Mouse (Mus musculus) CH12.LX (cell line): ENCODE results near the gene Smyd3. TPM values are rescaled to one million over a fixed set of nuclear protein-coding genes. Genes with fewer than 3 reads are reported as not detected.

Source experiments
- DNase-seq: peaks from one replicate; pipeline ENCODE4 v3.0.0-alpha.2; 2013; ENCODE audit errors: extremely low read depth
- H3K27ac ChIP-seq: 2 replicates; pipeline ENCODE4 v1.5.1; 2012; ENCODE audit warnings: low read depth, mild to moderate bottlenecking, control low read depth, moderate library complexity; ENCODE audit not compliant: insufficient read depth
- H3K27me3 ChIP-seq: replicated peaks from 2 replicates; pipeline ENCODE3; 2012; ENCODE audit warnings: inconsistent platforms
- H3K36me3 ChIP-seq, 2 experiments: replicated peaks in 1 of 2; 2 replicates each; pipeline versions ENCODE3 to v1.6.1; 2012; ENCODE audit warnings: inconsistent platforms in 1 of 2, low read length in 1 of 2, mild to moderate bottlenecking in 1 of 2, mixed read lengths in 1 of 2, moderate library complexity in 1 of 2; ENCODE audit not compliant: control insufficient read depth in 1 of 2, insufficient read depth in 1 of 2
- H3K4me1 ChIP-seq, 2 experiments: 2 replicates each; pipeline ENCODE4 v1.6.1; 2012; ENCODE audit warnings: inconsistent platforms in 1 of 2, moderate library complexity in 1 of 2; ENCODE audit not compliant: insufficient read depth in 2 of 2, control insufficient read depth in 1 of 2
- H3K4me2 ChIP-seq: 2 replicates; pipeline ENCODE4 v1.6.1; 2012; ENCODE audit warnings: low read depth, mild to moderate bottlenecking, control low read depth; ENCODE audit not compliant: poor library complexity, insufficient read depth, severe bottlenecking
- H3K4me3 ChIP-seq, 3 experiments: fragments of 150-350 bp in 1 of 3; sonication (generic) in 1 of 3; replicated peaks in 1 of 3; 2 replicates each; pipeline versions ENCODE3 to v1.5.1; 2011 to 2012; ENCODE audit warnings: low read depth in 2 of 3, low read length in 2 of 3, mild to moderate bottlenecking in 2 of 3, moderate library complexity in 2 of 3, control low read depth in 1 of 3, improper control_type of control experiment in 1 of 3, inconsistent platforms in 1 of 3, mixed read lengths in 1 of 3; ENCODE audit not compliant: poor library complexity in 1 of 3
- H3K79me2 ChIP-seq: replicated peaks from 2 replicates; pipeline ENCODE4 v1.6.1; 2012; ENCODE audit warnings: mild to moderate bottlenecking, moderate library complexity; ENCODE audit not compliant: control insufficient read depth, poor library complexity, insufficient read depth, severe bottlenecking; ENCODE audit errors: extremely low read depth
- H3K9ac ChIP-seq: 2 replicates; pipeline ENCODE4 v1.6.1; 2012; ENCODE audit warnings: low read depth, mild to moderate bottlenecking, control low read depth, moderate library complexity; ENCODE audit not compliant: insufficient read depth
- H3K9me3 ChIP-seq: replicated peaks from 2 replicates; pipeline ENCODE3; 2012; ENCODE audit warnings: low read length, inconsistent platforms, mixed read lengths
- CHD1 ChIP-seq: IDR thresholded peaks from 2 replicates; pipeline ENCODE4 v1.6.1; 2012; ENCODE audit warnings: low read depth, low read length, improper control_type of control experiment, inconsistent platforms
- CTCF ChIP-seq, 2 experiments: IDR thresholded peaks in 1 of 2; conservative IDR thresholded peaks in 1 of 2; 2 replicates each; pipeline ENCODE4 v1.5.1; 2011 to 2012; ENCODE audit warnings: low read depth in 2 of 2, low read length in 2 of 2, improper control_type of control experiment in 1 of 2, inconsistent platforms in 1 of 2, mild to moderate bottlenecking in 1 of 2, moderate library complexity in 1 of 2
- ELF1 ChIP-seq: IDR thresholded peaks from 2 replicates; pipeline ENCODE4 v1.6.1; 2014; ENCODE audit warnings: low read depth, mild to moderate bottlenecking, inconsistent platforms, low read length, improper control_type of control experiment
- GABPA ChIP-seq: IDR thresholded peaks from 2 replicates; pipeline ENCODE4 v1.6.1; 2012; ENCODE audit warnings: low read depth, low read length, improper control_type of control experiment, inconsistent platforms; ENCODE audit not compliant: insufficient replicate concordance
- IRF4 ChIP-seq: IDR thresholded peaks from 2 replicates; pipeline ENCODE4 v1.6.1; 2014; ENCODE audit warnings: low read depth, mild to moderate bottlenecking, inconsistent platforms, low read length, improper control_type of control experiment
- MAX ChIP-seq: IDR thresholded peaks from 2 replicates; pipeline ENCODE4 v1.6.1; 2011; ENCODE audit warnings: low read length, improper control_type of control experiment
- MYC ChIP-seq: IDR thresholded peaks from 2 replicates; pipeline ENCODE4 v1.6.1; 2011; ENCODE audit warnings: low read depth, mild to moderate bottlenecking, improper control_type of control experiment, low read length
- NELFE ChIP-seq: IDR thresholded peaks from 2 replicates; pipeline ENCODE4 v1.6.1; 2011; ENCODE audit warnings: low read depth, low read length, improper control_type of control experiment
- NRF1 ChIP-seq: IDR thresholded peaks from 2 replicates; pipeline ENCODE4 v1.6.1; 2014; ENCODE audit warnings: low read depth, mild to moderate bottlenecking, inconsistent platforms, low read length, improper control_type of control experiment, moderate library complexity
- POLR2A ChIP-seq: IDR thresholded peaks from 2 replicates; pipeline ENCODE4 v1.6.1; 2011; ENCODE audit warnings: low read depth, mild to moderate bottlenecking, improper control_type of control experiment, low read length
- RAD21 ChIP-seq: IDR thresholded peaks from 2 replicates; pipeline ENCODE4 v1.6.1; 2011; ENCODE audit warnings: low read depth, mild to moderate bottlenecking, low read length, improper control_type of control experiment, moderate library complexity
- SIN3A ChIP-seq: IDR thresholded peaks from 2 replicates; pipeline ENCODE4 v1.6.1; 2012; ENCODE audit warnings: low read length, improper control_type of control experiment, inconsistent platforms
- SMC3 ChIP-seq: IDR thresholded peaks from 2 replicates; pipeline ENCODE4 v1.6.1; 2011; ENCODE audit warnings: low read depth, low read length, improper control_type of control experiment
- TBP ChIP-seq: conservative IDR thresholded peaks from 2 replicates; pipeline ENCODE4 v1.6.1; 2011; ENCODE audit warnings: low read depth, low read length, improper control_type of control experiment
- UBTF ChIP-seq: IDR thresholded peaks from 2 replicates; pipeline ENCODE4 v1.6.1; 2012; ENCODE audit warnings: low read depth, mild to moderate bottlenecking, inconsistent platforms, low read length, improper control_type of control experiment, moderate library complexity
- USF2 ChIP-seq: conservative IDR thresholded peaks from 2 replicates; pipeline ENCODE4 v1.6.1; 2011; ENCODE audit warnings: low read depth, low read length, improper control_type of control experiment
- ZC3H11A ChIP-seq: IDR thresholded peaks from 2 replicates; pipeline ENCODE4 v1.6.1; 2012; ENCODE audit warnings: low read depth, mild to moderate bottlenecking, inconsistent platforms, low read length, improper control_type of control experiment
- ZMIZ1 ChIP-seq: IDR thresholded peaks from 2 replicates; pipeline ENCODE4 v1.6.1; 2012; ENCODE audit warnings: low read depth, mild to moderate bottlenecking, inconsistent platforms, low read length, improper control_type of control experiment
- ZNF384 ChIP-seq: IDR thresholded peaks from 2 replicates; pipeline ENCODE4 v1.6.1; 2012; ENCODE audit warnings: low read depth, low read length, improper control_type of control experiment, inconsistent platforms
- dilution Hi-C: fragments of 300-500 bp; cut with MboI; formaldehyde crosslinking; loops from 2 replicates; pipeline ENCODE4 v1.14.3; 2020; ENCODE audit warnings: low sequenced_read_pairs; ENCODE audit not compliant: extremely low pct_unique_long_range_greater_than_20kb, extremely low pct_ligation_motif_present
- in situ Hi-C: fragments of 300-500 bp; cut with MboI; formaldehyde crosslinking; loops from 3 replicates; pipeline ENCODE4 v1.14.3; 2019; ENCODE audit warnings: low sequenced_read_pairs, low pct_ligation_motif_present, low pct_unique_long_range_greater_than_20kb, mixed read lengths
- polyA plus RNA-seq: library from polyadenylated mRNA; unstranded; fragments of >175 nt; gene quantifications from 2 replicates; pipeline ENCODE4 v1.2.1, GENCODE M21; 2012; ENCODE audit warnings: low read depth; ENCODE audit not compliant: insufficient read length
- total RNA-seq, 2 experiments: library from RNA; depleted of rRNA; stranded (reverse); fragments of 300-350 nt in 1 of 2; fragments of >200 nt in 1 of 2; gene quantifications; 2 replicates each; pipeline ENCODE4 v1.2.3; 2012 to 2014

Gene Smyd3
- total and polyA plus RNA-seq, 3 experiments = 11.4 to 12.5 (median 11.8) TPM

GRCm38 (mm10) chr1:179510546-179511340, 7.1 kb downstream of the Smyd3 start:
- dilution Hi-C loops = no loop called here
- peaks cover 0 to 5% of the 10 kb centered on the region in 2 experiments; a peak in 1 of 4 replicates for H3K4me1 ChIP-seq
- H3K9me3 ChIP-seq = no peaks in the 10 kb centered on the region
- no peak overlapping the region for H3K4me2 ChIP-seq
- in situ Hi-C loops = no loop called here
- peaks cover 0 to 36% of the 10 kb centered on the region in 2 experiments for H3K36me3 ChIP-seq
- no peak for DNase-seq
- no peak overlapping the region for H3K27ac ChIP-seq
- H3K27me3 ChIP-seq = no peaks in the 10 kb centered on the region
- no peak overlapping the region for H3K4me3 ChIP-seq
- H3K79me2 ChIP-seq = peaks cover 2% of the 10 kb centered on the region; the same call in 1 of the 2 replicates
- TF ChIP-seq UBTF = no peak
- no peak for TF ChIP-seq GABPA
- TF ChIP-seq MYC = no peak
- no peak for TF ChIP-seq SIN3A
- TF ChIP-seq CTCF (conservative IDR thresholded peaks at IDR 0.05 in 1 of 2, IDR thresholded peaks at IDR 0.05 in 1 of 2; ENCODE audit: low read depth in 2 of 2, low read length in 2 of 2) = no peak
- TF ChIP-seq POLR2A = no peak
- TF ChIP-seq IRF4 = no peak
- no peak for TF ChIP-seq TBP
- TF ChIP-seq ELF1 = no peak
- TF ChIP-seq CHD1 = no peak
- no peak for TF ChIP-seq ZC3H11A
- TF ChIP-seq ZMIZ1 = no peak
- TF ChIP-seq MAX = no peak
- H3K9ac ChIP-seq = no peak overlapping the region

DNA sequence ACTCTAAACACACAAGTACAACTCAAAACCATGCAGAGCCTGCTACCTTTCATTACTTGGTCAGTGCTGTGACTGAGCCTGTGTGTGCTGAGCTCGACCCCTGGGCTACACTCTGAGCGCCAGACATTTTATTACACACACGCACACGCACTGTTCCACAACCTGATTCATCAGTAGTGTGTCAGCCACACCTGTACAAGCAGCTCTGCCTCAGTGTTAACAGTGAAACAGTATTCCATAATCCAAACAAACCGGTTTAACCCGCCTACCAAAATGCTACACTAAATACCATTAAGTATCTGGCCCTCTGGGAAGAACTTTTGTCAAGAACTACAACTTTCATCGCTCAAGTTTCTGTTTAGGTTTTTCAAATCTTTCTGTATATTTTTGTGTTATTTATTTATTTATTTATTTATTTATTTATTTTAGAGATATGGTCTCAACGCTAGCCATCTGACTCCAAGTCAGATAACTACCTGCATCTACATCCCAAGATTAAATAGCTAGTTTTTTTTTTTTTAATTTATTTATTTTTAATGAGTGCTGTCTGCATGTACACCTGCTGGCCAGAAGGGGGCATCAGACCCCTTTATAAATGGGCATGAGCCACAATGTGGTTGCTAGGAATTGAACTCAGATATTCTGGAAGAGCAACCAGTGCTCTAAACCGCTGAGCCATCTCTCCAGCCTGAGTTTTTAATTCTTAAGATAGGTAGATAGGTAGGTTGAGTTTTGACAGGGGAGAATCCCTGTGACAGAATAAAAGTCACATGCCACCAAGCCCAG, 11.1 kb downstream of the Smyd3 start:
- H3K4me1 ChIP-seq = no peaks in the 10 kb centered on the region; a peak in 1 of 4 replicates
- H3K4me2 ChIP-seq = no peak overlapping the region
- H3K4me3 ChIP-seq = no peak overlapping the region
- DNase-seq = peak; percentile 48
- TF ChIP-seq SMC3 (peak; percentile 42; the same call in 1 of the 2 replicates), NELFE (no peak), MYC (peak; percentile 55; the same call in 1 of the 2 replicates), NRF1 (no peak), RAD21 (peak; percentile 70), ZNF384 (peak; percentile 86), CTCF (conservative IDR thresholded peaks at IDR 0.05 in 1 of 2, IDR thresholded peaks at IDR 0.05 in 1 of 2; ENCODE audit: low read depth in 2 of 2, low read length in 2 of 2) (peak; percentile 33 to 73), USF2 (no peak)
- no peak overlapping the region for H3K27ac ChIP-seq
- in situ Hi-C loops (loop anchor here (10.0 kb wide), 1 partner anchor 118 kb away; no protein-coding TSS in a partner anchor), dilution Hi-C loops (no loop called here)
- peaks cover 0 to 41% of the 10 kb centered on the region in 2 experiments for H3K36me3 ChIP-seq
- no peak overlapping the region for H3K9ac ChIP-seq
- no peaks in the 10 kb centered on the region for H3K27me3 ChIP-seq
- no peaks in the 10 kb centered on the region for H3K9me3 ChIP-seq
- H3K79me2 ChIP-seq = no peaks in the 10 kb centered on the region
